Mouse (Mus musculus): ENCODE results near the gene Gm20605.
"Not testable (repeated sequence)": the region's sequence is repeated elsewhere in the genome, so short reads cannot be mapped to it uniquely, and the experiment has no call there.

DNA sequence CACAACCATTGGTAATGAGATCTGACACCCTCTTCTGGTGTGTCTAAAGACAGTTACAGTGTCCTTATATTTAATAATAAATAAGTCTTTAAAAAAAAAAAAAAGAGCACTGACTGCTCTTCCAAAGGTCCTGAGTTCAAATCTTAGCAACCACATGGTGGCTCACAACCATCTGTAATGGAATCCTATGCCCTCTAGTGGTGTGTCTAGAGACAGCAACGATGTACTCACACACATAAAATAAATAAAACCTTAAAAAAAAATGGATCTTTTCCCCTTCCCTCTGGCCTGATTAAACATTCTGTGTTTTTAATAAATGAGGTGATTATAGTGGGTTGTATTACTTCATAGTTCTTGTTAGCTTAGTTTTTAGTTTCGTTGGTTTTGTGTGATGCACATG is 14.1 kb upstream of the Gm20605 start:
- TF ChIP-seq POLR2A (IDR thresholded peaks at IDR 0.05; ENCODE audit: low read depth, low read length); CTCF (conservative IDR thresholded peaks at IDR 0.05; ENCODE audit: insufficient read depth, insufficient read length, low read depth, low read length): not testable (repeated sequence)
